Mouse (Mus musculus) midbrain, embryonic 13.5 days (tissue): Measurements from ENCODE around the gene Rerg. TPM values are rescaled to one million over a fixed set of nuclear protein-coding genes. Genes with fewer than 3 reads are reported as not detected.

Source experiments
- ATAC-seq: fragments of 200-750 bp; cut with Nextera tagmentation; 2 replicates; pipeline ENCODE4 v1.8.0; 2017; ENCODE audit warnings: mild to moderate bottlenecking, moderate TSS enrichment, moderate library complexity
- H3K27ac ChIP-seq: fragments of 300-500 bp; sonication (generic); 2 replicates; pipeline ENCODE4 v1.5.1; 2015; ENCODE audit warnings: inconsistent platforms, mild to moderate bottlenecking, moderate library complexity
- H3K27me3 ChIP-seq: fragments of 300-500 bp; sonication (generic); 2 replicates; pipeline ENCODE4 v1.6.1; 2015; ENCODE audit warnings: mild to moderate bottlenecking, inconsistent platforms
- H3K36me3 ChIP-seq: fragments of 300-500 bp; sonication (generic); 2 replicates; pipeline ENCODE4 v1.6.1; 2015; ENCODE audit warnings: mild to moderate bottlenecking, inconsistent platforms
- H3K4me1 ChIP-seq: fragments of 300-500 bp; sonication (generic); replicated peaks from 2 replicates; pipeline ENCODE4 v1.6.1; 2015; ENCODE audit warnings: inconsistent platforms
- H3K4me2 ChIP-seq: fragments of 300-500 bp; sonication (generic); replicated peaks from 2 replicates; pipeline ENCODE4 v1.6.1; 2015; ENCODE audit warnings: moderate library complexity, mild to moderate bottlenecking, inconsistent platforms
- H3K4me3 ChIP-seq: fragments of 300-500 bp; sonication (generic); replicated peaks from 2 replicates; pipeline ENCODE4 v1.5.1; 2015; ENCODE audit warnings: mild to moderate bottlenecking, inconsistent platforms
- H3K9ac ChIP-seq: fragments of 300-500 bp; sonication (generic); replicated peaks from 2 replicates; pipeline ENCODE4 v1.6.1; 2015; ENCODE audit warnings: mild to moderate bottlenecking, inconsistent platforms
- H3K9me3 ChIP-seq: fragments of 300-500 bp; sonication (generic); 2 replicates; pipeline ENCODE4 v1.6.1; 2016; ENCODE audit warnings: mild to moderate bottlenecking, inconsistent platforms
- WGBS: fragments of 180-500 bp; shearing (Covaris S2); methylation state at CpG from one replicate; pipeline ENCODE4 v1.1.7; 2015; 5-methylcytosine and 5-hydroxymethylcytosine counted together
- polyA plus RNA-seq: library from polyadenylated mRNA; unstranded; fragments of >200 nt; fragmentation: Nextera tagmentation; extraction: Ambion mirVana; gene quantifications from 2 replicates; pipeline ENCODE4 v1.2.1, GENCODE M21; 2015

The Rerg gene
- polyA plus RNA-seq, 1 experiment from 2014 or later, result 2.8 TPM

GRCm38 (mm10) chr6:137125006-137125405, 45.3 kb downstream of the Rerg start:
- Histone ChIP-seq H3K4me1 (no peaks in the 10 kb centered on the region), H3K27me3 (no peaks in the 10 kb centered on the region), H3K4me3 (no peak overlapping the region), H3K4me2 (no peak overlapping the region), H3K27ac (no peak overlapping the region), H3K9me3 (no peaks in the 10 kb centered on the region), H3K9ac (no peak overlapping the region), H3K36me3 (no peaks in the 10 kb centered on the region)
- WGBS, result 77% methylated on average over 3 of the region's 3 CpGs
- ATAC-seq, result no peak

GRCm38 (mm10) chr6:137116849-137117473, 53.3 kb downstream of the Rerg start:
- Histone ChIP-seq H3K4me2 (no peak overlapping the region), H3K9me3 (no peaks in the 10 kb centered on the region), H3K36me3 (no peaks in the 10 kb centered on the region), H3K27me3 (no peaks in the 10 kb centered on the region), H3K4me3 (no peak overlapping the region), H3K9ac (no peak overlapping the region), H3K27ac (no peak overlapping the region), H3K4me1 (no peaks in the 10 kb centered on the region)
- no peak for ATAC-seq
- 91% methylated on average over 1 of the region's 1 CpGs for WGBS

DNA sequence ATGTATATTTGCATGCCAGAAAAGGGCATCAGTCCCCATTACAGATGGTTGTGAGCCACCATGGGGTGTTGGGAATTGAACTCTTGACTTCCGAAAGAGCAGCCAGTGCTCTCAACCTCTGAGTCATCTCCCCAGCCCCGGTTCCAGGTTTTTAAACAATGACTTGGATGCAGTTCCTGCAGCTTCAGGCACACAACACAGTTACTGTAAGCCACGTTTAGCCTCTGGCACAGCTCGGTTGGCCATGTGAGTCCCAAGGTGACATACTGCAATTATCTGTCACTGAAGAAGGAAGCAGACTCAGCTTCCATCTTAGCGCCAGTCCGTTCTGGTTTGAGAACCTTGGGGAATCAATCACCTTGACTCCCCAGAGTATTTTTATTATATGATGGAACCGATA, 55.4 kb downstream of the Rerg start:
- H3K4me2 ChIP-seq, result no peak overlapping the region
- no peak for ATAC-seq
- no peak overlapping the region for H3K27ac ChIP-seq
- no peak overlapping the region for H3K4me3 ChIP-seq
- no peaks in the 10 kb centered on the region for H3K9me3 ChIP-seq
- H3K9ac ChIP-seq, result no peak overlapping the region
- no peaks in the 10 kb centered on the region for H3K36me3 ChIP-seq
- 91% methylated on average over 7 of the region's 7 CpGs for WGBS
- no peaks in the 10 kb centered on the region for H3K4me1 ChIP-seq
- no peaks in the 10 kb centered on the region for H3K27me3 ChIP-seq

DNA sequence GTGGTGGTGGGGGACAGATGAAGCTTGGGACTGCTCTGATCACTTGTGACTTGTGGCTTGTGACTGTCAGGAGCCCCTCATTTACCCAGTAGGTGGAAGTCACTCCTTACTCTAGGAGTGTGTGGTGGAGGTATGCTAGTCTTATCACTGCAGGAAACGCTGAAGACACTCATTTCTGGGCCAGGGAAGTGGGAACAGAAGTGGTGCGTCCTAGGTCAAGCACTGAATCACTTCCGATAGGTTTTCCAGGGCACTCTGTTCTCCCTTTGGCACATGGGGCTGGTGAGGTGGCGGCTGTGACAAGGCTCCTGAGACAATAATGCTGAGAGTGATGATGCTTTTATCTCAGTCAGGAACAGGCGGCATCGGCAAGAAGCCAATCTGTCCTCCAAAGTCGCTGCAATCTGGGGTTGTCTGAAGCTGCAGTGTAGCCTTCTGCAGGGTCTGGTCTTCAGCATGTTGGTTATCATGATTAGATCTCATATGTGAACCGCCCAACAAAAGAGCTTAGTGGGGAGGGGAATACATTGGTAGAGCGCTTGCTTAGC, 59.0 kb downstream of the Rerg start:
- Histone ChIP-seq H3K36me3 (no peaks in the 10 kb centered on the region), H3K9me3 (no peaks in the 10 kb centered on the region), H3K27ac (no peak overlapping the region), H3K4me2 (no peak overlapping the region), H3K27me3 (no peaks in the 10 kb centered on the region), H3K4me1 (no peaks in the 10 kb centered on the region), H3K9ac (no peak overlapping the region), H3K4me3 (no peak overlapping the region)
- ATAC-seq, result no peak
- 94% methylated on average over 9 of the region's 9 CpGs for WGBS

DNA sequence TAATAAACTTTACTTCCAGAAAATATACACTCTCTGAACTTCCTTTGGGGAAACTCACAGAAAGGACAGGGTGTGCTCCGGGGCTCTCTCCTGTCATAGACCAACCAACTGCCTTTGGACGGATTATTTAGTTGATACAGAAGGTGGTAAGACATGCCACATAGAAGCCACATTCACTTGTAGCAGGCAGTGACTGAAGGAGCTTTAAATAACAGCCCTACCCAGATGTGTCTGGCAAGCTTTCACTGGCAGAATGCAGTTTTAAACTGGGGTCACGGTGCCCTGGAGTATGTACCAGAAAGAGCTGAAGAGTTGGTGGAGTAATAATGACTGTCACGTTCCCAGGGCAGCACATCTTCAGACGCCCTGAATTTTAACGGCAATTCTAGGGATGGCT, 59.5 kb downstream of the Rerg start:
- H3K4me2 ChIP-seq, result no peak overlapping the region
- WGBS, result 93% methylated on average over 6 of the region's 6 CpGs
- ATAC-seq, result no peak

DNA sequence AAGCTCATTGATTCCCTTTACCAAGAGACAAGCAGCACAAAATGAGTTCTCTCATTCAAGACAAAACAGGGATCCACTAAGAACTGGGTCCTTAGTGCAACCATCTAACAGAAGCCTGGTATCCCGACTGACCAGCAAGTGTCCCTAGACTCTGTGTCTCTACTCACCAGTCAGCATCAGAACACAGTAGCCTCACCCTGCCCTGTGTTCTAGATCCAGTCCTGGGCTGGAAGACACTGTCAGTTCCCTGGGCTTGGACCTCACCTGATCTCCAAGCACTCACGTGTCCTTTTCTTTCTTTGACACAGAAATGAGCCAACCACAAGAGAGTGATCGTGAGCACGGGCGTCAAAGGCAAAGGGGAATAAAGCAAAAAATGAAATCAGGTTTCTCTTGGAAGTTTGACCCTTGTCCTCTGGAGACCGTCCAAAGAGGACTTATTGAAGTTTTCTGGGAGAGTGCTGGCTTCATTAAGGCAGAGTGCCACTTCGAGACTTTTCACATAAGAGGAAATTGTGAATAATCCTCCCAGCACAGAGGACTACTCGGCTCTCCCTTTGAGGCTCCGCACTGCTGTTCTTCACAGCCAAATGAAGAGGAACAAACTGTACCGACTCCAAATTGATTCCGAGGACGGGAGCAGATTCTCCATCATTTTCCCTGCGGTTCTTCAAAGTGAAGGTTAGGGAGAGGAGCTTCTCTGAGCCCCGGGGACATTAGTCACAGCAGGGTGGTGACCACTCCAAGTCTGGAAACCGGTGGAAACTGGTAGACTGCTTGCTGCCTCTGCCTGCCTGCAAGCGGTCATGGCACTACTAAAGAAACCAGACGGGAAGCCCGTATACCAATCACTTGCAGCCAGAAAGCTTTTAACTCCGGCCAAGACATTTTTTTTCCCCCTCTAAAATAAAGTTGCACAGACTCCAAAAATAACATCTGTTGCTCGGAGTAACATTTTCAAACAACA, 60.2 kb downstream of the Rerg start:
- Histone ChIP-seq H3K36me3 (no peaks in the 10 kb centered on the region), H3K9me3 (no peaks in the 10 kb centered on the region), H3K4me1 (no peaks in the 10 kb centered on the region), H3K9ac (no peak overlapping the region), H3K4me3 (no peak overlapping the region), H3K27me3 (no peaks in the 10 kb centered on the region), H3K4me2 (no peak overlapping the region), H3K27ac (no peak overlapping the region)
- no peak for ATAC-seq
- WGBS, result 82% methylated on average over 20 of the region's 20 CpGs

More for the DNA sequence above, 59.5 kb downstream of the Rerg start:
- Histone ChIP-seq H3K27ac (no peak overlapping the region), H3K9ac (no peak overlapping the region), H3K4me1 (no peaks in the 10 kb centered on the region), H3K4me3 (no peak overlapping the region), H3K36me3 (no peaks in the 10 kb centered on the region), H3K9me3 (no peaks in the 10 kb centered on the region), H3K27me3 (no peaks in the 10 kb centered on the region)

GRCm38 (mm10) chr6:137105285-137105684, 65.0 kb downstream of the Rerg start:
- Histone ChIP-seq H3K4me3 (no peak overlapping the region), H3K36me3 (no peaks in the 10 kb centered on the region), H3K4me1 (no peaks in the 10 kb centered on the region), H3K9ac (no peak overlapping the region), H3K27ac (no peak overlapping the region), H3K4me2 (no peak overlapping the region), H3K27me3 (no peaks in the 10 kb centered on the region), H3K9me3 (no peaks in the 10 kb centered on the region)
- ATAC-seq, result no peak
- WGBS, result 89% methylated on average over 4 of the region's 4 CpGs

- ATAC-seq, result no peak
- Histone ChIP-seq H3K9me3 (no peaks in the 10 kb centered on the region), H3K27ac (no peak overlapping the region), H3K4me2 (no peak overlapping the region), H3K4me3 (no peak overlapping the region), H3K9ac (no peak overlapping the region), H3K36me3 (no peaks in the 10 kb centered on the region), H3K27me3 (no peaks in the 10 kb centered on the region), H3K4me1 (no peaks in the 10 kb centered on the region)
- WGBS, result 60% methylated on average over 10 of the region's 10 CpGs
These were observed 67.6 kb downstream of the Rerg start for GRCm38 (mm10) chr6:137102662-137103179.

DNA sequence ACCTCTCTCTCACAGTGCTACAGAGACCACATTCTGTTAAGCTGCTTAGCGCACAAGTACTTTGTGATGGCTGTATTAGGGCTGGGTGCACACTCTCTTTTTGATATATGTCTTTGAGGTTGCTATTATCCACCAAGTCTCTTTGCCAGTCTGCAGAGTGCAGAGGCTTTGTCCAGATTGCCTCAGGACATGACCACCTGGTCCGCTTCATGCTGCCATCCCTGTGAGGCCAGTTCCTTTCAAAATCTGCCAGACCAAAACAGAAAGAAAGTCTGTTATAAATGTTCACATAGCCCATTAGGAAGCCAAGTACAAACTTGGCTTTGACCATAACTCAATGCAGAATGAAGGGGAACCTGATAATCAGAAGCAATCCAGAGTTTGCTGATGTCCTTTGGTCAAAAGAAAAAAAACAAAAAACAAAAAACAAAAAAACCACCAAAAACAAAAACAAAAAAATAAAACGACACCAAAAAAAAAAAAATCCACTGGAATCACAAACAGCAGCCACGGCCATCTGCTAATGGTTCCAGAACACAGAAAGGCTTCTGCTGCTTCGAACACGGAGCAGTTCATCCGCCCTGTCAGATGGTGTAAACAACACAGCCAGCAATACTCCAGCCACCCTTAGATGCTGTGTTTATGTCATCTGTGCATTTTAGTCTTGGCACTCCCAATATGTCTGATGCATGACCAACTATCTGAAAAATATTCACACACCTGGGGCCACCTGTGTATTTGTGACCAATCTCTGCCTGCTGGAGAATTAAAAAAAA, 68.2 kb downstream of the Rerg start:
- no peaks in the 10 kb centered on the region for H3K4me1 ChIP-seq
- WGBS, result 83% methylated on average over 7 of the region's 7 CpGs
- ATAC-seq, result peak; percentile 14; the same call in 1 of the 2 replicates
- no peaks in the 10 kb centered on the region for H3K36me3 ChIP-seq
- no peak overlapping the region for H3K9ac ChIP-seq
- H3K27ac ChIP-seq, result no peak overlapping the region
- no peak overlapping the region for H3K4me3 ChIP-seq
- no peak overlapping the region for H3K4me2 ChIP-seq
- no peaks in the 10 kb centered on the region for H3K9me3 ChIP-seq
- H3K27me3 ChIP-seq, result no peaks in the 10 kb centered on the region

- H3K27ac ChIP-seq, result no peak overlapping the region
- no peak overlapping the region for H3K4me2 ChIP-seq
- 70% methylated on average over 2 of the region's 2 CpGs for WGBS
- H3K4me3 ChIP-seq, result no peak overlapping the region
- H3K9ac ChIP-seq, result no peak overlapping the region
- no peaks in the 10 kb centered on the region for H3K27me3 ChIP-seq
- H3K4me1 ChIP-seq, result no peaks in the 10 kb centered on the region
- no peak for ATAC-seq
- H3K9me3 ChIP-seq, result no peaks in the 10 kb centered on the region
- H3K36me3 ChIP-seq, result no peaks in the 10 kb centered on the region
These were observed 70.0 kb downstream of the Rerg start for GRCm38 (mm10) chr6:137100259-137100658.

DNA sequence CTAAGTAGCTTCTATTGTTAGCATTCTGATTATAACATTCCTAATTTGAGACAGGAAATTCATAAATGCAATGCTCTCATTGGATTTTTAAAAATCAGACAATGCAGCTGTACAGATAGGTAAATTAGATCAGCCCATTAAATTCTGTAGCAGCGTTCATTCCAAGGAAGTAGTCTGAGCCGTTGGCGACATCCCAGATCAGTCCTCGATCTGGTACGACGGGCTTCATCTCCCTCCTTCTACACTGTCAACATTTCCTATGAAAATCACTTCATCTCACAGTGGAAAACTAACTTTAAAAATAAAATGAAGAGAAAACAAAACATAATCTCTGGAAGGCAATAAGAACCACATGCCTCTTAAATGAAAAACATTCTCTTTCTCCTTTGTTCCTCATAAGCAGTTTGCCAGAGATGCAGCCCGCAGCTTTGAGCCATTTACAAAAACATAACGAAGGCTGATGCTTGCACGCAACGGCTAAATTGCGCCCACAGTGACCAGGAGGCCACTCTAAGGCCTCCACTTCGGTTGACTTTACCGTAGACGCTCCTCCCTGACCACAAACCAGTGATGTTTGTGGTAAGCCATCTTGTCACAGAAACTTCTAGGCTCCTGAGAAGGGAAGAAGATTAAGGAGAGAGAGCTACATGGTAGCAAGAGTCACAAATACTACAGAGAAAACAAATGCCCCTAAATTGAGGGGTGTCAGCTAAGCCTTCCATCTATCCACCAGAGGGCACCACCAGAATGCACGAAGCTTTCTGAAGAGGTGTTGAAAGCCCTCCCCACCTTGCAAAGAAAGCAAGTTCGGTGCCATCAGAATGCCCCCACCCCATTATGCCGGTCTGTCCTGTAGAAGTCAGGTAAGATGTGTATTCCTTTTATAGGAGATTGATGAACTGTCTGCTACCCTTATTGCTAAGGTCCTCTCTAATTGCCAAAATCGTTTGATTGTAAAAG, 71.8 kb downstream of the Rerg start:
- 68% methylated on average over 18 of the region's 18 CpGs for WGBS
- Histone ChIP-seq H3K27ac (no peak overlapping the region), H3K36me3 (no peaks in the 10 kb centered on the region), H3K4me3 (no peak overlapping the region), H3K27me3 (no peaks in the 10 kb centered on the region), H3K4me1 (no peaks in the 10 kb centered on the region), H3K9ac (no peak overlapping the region), H3K9me3 (no peaks in the 10 kb centered on the region), H3K4me2 (no peak overlapping the region)
- no peak for ATAC-seq
